Mouse (Mus musculus): ENCODE measurements around the gene Cnnm1.

The Cnnm1 gene

DNA sequence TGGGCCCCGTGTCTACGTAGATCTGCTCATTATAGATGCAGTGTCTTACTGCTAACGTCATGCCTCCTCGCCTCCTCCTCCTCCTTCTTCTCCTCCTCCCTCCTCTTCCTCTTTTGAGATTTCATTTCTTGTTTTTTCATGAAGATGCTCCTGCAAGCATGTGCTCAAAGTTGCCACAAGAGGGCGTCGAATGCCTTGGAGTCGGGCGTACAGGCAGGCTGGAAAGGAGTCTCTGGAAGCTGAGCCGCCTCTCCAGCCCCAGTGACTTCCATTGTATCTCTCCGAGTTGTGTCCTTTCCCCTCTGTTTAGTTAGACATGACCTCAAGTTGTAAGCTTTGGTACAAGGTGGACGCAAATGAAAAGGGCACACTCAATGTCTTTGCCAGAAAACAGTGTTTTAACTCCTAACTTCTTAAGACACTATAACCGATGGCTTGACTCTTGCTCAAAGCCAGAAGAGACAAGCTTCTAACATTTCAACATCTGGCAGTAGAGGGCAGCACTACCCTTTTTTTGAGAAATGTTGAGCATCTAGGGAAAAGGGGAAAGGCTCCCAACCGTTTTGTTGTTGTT is 90.0 kb downstream of the Cnnm1 start:
- in situ Hi-C loops (cut with MboI, MseI): no loop called here

DNA sequence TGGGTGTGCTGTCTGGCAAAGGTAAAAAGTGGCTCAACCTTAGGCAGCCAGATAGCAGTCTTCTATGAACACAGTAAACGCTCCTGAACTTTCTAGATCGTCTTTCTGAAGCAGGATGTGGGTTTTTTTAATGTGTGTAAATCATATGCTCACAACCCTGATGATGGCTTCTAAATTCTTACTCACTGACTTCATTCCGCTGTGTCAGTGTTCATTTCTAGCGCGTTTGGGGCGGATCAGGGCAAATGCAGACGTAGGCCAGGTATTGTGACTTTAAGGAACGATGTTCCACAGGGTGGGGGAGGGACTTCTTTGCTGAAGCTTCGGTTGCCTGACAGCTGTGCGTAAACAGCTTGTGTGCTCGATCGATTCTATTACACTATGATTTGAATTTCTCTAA is 90.7 kb downstream of the Cnnm1 start:
- in situ Hi-C loops (cut with MboI, MseI): no loop called here

DNA sequence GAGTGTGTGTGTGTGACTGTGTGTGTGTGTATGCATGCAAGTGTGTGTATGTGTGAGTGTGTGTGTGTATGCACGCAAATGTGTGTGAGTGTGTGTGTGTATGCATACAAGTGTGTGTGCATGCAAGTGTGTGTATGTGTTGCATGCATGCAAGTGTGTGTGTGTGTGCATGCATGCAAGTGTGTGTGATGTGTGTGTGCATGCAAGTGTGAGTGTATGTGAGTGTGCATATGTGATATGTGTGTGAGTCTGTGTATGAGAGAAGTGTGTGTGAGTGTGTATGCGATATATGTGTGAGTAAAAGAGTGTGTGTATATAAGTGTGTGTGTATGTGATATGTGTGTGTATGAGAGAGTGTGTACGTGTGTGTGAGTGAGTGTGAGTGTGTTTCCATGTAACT is 95.1 kb downstream of the Cnnm1 start:
- in situ Hi-C loops (cut with MboI, MseI): no loop called here

DNA sequence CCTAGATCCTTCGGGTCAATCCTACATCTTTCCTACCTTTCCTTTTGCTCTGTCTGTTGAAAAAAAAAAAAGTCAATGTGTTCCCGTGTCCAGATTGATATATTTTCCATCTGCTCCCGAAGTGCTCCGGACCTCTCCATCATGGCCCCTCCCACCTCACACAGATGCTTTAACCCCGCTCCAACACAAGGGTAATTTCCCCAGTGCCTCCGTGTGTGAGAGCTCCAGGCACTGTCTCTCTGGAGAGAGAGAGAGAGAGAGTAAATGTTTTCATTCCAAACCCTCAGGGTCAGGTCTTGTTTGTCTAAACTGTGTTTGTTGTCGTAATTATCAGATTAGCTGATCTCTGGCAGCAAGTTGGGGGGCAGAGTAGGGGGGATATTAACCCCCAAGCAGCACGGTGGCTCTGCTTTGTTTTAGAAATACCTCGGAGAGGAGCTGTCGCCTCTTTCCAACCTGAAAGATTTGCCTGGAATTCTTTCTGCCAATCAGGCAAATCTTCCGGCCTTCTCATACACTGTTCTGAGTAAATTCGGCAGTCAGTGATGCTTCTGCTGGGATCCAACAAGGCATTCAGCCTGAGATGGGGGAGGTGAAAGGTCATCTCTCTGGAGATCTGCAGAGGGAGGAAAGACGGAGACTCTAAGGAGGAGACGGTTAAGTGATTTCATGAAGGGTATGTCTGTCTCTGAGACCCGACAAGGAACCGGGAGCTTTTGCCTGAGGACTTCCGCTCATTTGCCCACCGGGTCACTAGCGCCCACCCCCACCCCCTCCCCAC is 106.3 kb downstream of the Cnnm1 start:
- in situ Hi-C loops (cut with MboI, MseI): no loop called here
